Mouse (Mus musculus): Measurements from ENCODE around the gene Crtc3. TPM values are rescaled to one million over a fixed set of nuclear protein-coding genes. Genes with fewer than 3 reads are reported as not detected.

Crtc3 gene
- polyA plus RNA-seq, 1 experiment from 2014 or later = 15.5 TPM

GRCm38 (mm10) chr7:80696334-80696733 is 7.7 kb upstream of the Crtc3 start:
- H3K4me3 ChIP-seq (ENCODE audit: low read depth, low read length) = no peak overlapping the region
- no peak overlapping the region for H3K27ac ChIP-seq (ENCODE audit: low read depth, low read length)
- H3K4me2 ChIP-seq (ENCODE audit: low read depth, low read length, severe bottlenecking) = no peak overlapping the region
- DNase-seq (ENCODE audit: low spot score) (no peak), ATAC-seq (replicated peaks; ENCODE audit: low FRiP score) (no peak)
- H3K9me3 ChIP-seq (ENCODE audit: control insufficient read depth, low read length) = no peaks in the 10 kb centered on the region
- no peak overlapping the region for H3K9ac ChIP-seq (ENCODE audit: low read length)
- no peaks in the 10 kb centered on the region for H3K27me3 ChIP-seq (ENCODE audit: control insufficient read depth, insufficient read depth, low read length)
- no peaks in the 10 kb centered on the region for H3K4me1 ChIP-seq (replicated peaks; ENCODE audit: control insufficient read depth, insufficient read depth, low read length)
- 72% methylated on average over 1 of the region's 1 CpGs for WGBS
- H3K36me3 ChIP-seq (ENCODE audit: control insufficient read depth, insufficient read depth, low read length) = no peaks in the 10 kb centered on the region

- no peaks in the 10 kb centered on the region for H3K4me1 ChIP-seq (replicated peaks; ENCODE audit: control insufficient read depth, insufficient read depth, low read length)
- H3K27me3 ChIP-seq (ENCODE audit: control insufficient read depth, insufficient read depth, low read length) = no peaks in the 10 kb centered on the region
- H3K4me2 ChIP-seq (ENCODE audit: low read depth, low read length, severe bottlenecking) = no peak overlapping the region
- H3K9ac ChIP-seq (ENCODE audit: low read length) = no peak overlapping the region
- no peaks in the 10 kb centered on the region for H3K36me3 ChIP-seq (ENCODE audit: control insufficient read depth, insufficient read depth, low read length)
- H3K27ac ChIP-seq (ENCODE audit: low read depth, low read length) = no peak overlapping the region
- DNase-seq (ENCODE audit: low spot score) (no peak), ATAC-seq (replicated peaks; ENCODE audit: low FRiP score) (no peak)
- H3K9me3 ChIP-seq (ENCODE audit: control insufficient read depth, low read length) = no peaks in the 10 kb centered on the region
- WGBS = 91% methylated on average over 9 of the region's 9 CpGs
- H3K4me3 ChIP-seq (ENCODE audit: low read depth, low read length) = no peak overlapping the region
Measured at GRCm38 (mm10) chr7:80692472-80692871, 3.8 kb upstream of the Crtc3 start.

DNA sequence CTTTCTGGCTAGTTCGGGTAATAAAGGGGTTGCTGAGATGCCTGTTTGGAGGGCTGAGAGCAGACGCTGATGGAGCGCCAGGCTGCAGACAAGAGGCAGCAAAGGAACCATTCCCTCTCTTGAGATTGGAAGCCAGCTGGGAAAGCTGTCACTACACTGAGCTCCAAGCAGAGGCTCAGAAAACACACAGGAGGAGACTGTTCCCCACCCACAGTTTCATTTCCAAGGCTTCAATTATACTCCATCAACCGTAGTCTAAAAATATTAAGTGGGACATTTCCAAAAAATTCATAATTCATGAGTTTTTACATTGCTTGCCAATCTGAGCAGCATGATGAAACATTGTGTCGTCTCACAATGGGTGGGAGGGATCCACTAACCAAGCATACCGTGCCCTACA is 2.5 kb upstream of the Crtc3 start:
- DNase-seq (ENCODE audit: low spot score) = no peak
- H3K4me3 ChIP-seq (ENCODE audit: low read depth, low read length) = no peak overlapping the region
- no peak overlapping the region for H3K4me2 ChIP-seq (ENCODE audit: low read depth, low read length, severe bottlenecking)
- H3K9ac ChIP-seq (ENCODE audit: low read length) = no peak overlapping the region
- H3K27ac ChIP-seq (ENCODE audit: low read depth, low read length) = no peak overlapping the region
- no peaks in the 10 kb centered on the region for H3K27me3 ChIP-seq (ENCODE audit: control insufficient read depth, insufficient read depth, low read length)
- no peaks in the 10 kb centered on the region for H3K9me3 ChIP-seq (ENCODE audit: control insufficient read depth, low read length)
- no peaks in the 10 kb centered on the region for H3K36me3 ChIP-seq (ENCODE audit: control insufficient read depth, insufficient read depth, low read length)
- WGBS = 72% methylated on average over 6 of the region's 6 CpGs
- ATAC-seq (replicated peaks; ENCODE audit: low FRiP score) = no peak
- H3K4me1 ChIP-seq (replicated peaks; ENCODE audit: control insufficient read depth, insufficient read depth, low read length) = no peaks in the 10 kb centered on the region

- no peak for DNase-seq (ENCODE audit: low spot score)
- 23% methylated on average over 10 of the region's 10 CpGs for WGBS
- Histone ChIP-seq H3K27ac (ENCODE audit: low read depth, low read length) (peak overlapping the region; percentile 88), H3K4me2 (ENCODE audit: low read depth, low read length, severe bottlenecking) (peak overlapping the region; percentile 85), H3K9me3 (ENCODE audit: control insufficient read depth, low read length) (no peaks in the 10 kb centered on the region), H3K4me1 (replicated peaks; ENCODE audit: control insufficient read depth, insufficient read depth, low read length) (no peaks in the 10 kb centered on the region), H3K36me3 (ENCODE audit: control insufficient read depth, insufficient read depth, low read length) (no peaks in the 10 kb centered on the region), H3K27me3 (ENCODE audit: control insufficient read depth, insufficient read depth, low read length) (no peaks in the 10 kb centered on the region), H3K4me3 (ENCODE audit: low read depth, low read length) (peak overlapping the region; percentile 84), H3K9ac (ENCODE audit: low read length) (peak overlapping the region; percentile 94)
- no peak for ATAC-seq (replicated peaks; ENCODE audit: low FRiP score)
Measured at GRCm38 (mm10) chr7:80689221-80689591, 529 bp upstream of the Crtc3 start.

DNA sequence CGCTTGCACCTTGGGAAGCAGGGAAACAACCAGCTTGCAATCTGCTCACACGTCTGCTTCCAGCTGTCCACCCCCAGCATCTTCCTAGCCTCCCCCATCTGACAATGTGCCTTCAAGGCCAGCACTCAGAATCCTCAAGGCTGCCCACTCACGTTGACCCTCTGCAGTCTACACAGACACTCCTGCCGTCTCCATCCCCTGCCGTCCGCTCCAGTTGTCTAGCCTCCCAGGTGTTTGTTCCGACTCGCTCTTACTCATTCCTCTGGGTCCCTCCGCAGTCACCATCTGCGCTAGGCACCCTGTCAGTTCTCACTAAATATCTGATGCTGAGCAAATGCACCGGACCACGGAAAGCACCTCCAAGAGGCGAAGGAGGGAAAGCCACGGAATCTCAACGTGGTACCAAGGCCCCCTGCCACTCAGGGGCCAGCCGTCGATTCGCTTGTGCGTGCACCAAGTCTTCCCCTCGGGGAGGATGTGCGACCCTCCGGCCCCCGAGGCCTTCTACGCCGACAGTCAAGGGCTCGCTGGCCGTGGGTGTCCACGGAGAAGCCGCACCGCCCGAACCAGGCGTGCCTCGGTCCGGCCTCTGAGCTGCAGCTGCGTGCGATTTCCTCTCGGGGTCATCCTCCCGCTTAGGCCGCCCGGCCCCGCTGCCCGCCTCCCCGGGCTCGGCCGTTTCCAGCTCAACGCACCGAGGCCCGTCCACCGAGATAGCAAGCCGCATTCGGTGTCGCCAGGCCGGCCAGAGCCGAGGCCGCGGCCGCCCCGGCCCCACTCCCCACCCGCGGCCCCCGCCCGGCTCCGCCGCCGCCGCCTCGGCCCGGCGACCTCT is 739 bp downstream of the Crtc3 start:
- peak overlapping the region; percentile 85 for H3K4me2 ChIP-seq (ENCODE audit: low read depth, low read length, severe bottlenecking)
- no peaks in the 10 kb centered on the region for H3K9me3 ChIP-seq (ENCODE audit: control insufficient read depth, low read length)
- no peaks in the 10 kb centered on the region for H3K4me1 ChIP-seq (replicated peaks; ENCODE audit: control insufficient read depth, insufficient read depth, low read length)
- 1% methylated on average over 68 of the region's 69 CpGs for WGBS
- H3K27ac ChIP-seq (ENCODE audit: low read depth, low read length) = peak overlapping the region; percentile 88
- H3K36me3 ChIP-seq (ENCODE audit: control insufficient read depth, insufficient read depth, low read length) = no peaks in the 10 kb centered on the region
- H3K4me3 ChIP-seq (ENCODE audit: low read depth, low read length) = peak overlapping the region; percentile 84
- H3K27me3 ChIP-seq (ENCODE audit: control insufficient read depth, insufficient read depth, low read length) = no peaks in the 10 kb centered on the region
- peak; percentile 83 for DNase-seq (ENCODE audit: low spot score)
- ATAC-seq (replicated peaks; ENCODE audit: low FRiP score) = peak; percentile 57
- peak overlapping the region; percentile 94 for H3K9ac ChIP-seq (ENCODE audit: low read length)

DNA sequence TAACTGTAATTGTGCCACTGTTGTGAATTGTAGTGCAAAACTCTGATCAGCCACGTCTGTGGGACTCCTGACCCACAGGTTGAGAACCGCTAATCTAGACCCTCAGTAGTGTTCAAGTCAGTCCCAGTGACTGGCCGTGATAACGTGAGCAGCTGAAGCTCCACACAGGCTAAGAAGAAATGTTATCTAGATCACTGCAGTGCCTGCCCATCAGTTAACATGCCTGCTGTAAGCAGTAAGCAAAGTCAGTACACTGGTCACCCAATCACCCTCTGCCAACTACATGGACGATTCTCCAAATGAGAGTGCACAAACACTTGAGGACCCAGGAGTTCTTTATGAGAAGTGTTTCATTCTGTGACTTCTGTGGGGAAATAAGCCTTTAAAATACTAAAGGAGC is 3.0 kb downstream of the Crtc3 start:
- Histone ChIP-seq H3K4me3 (ENCODE audit: low read depth, low read length) (no peak overlapping the region), H3K4me1 (replicated peaks; ENCODE audit: control insufficient read depth, insufficient read depth, low read length) (no peaks in the 10 kb centered on the region), H3K9me3 (ENCODE audit: control insufficient read depth, low read length) (no peaks in the 10 kb centered on the region), H3K36me3 (ENCODE audit: control insufficient read depth, insufficient read depth, low read length) (no peaks in the 10 kb centered on the region), H3K9ac (ENCODE audit: low read length) (no peak overlapping the region), H3K27ac (ENCODE audit: low read depth, low read length) (no peak overlapping the region), H3K4me2 (ENCODE audit: low read depth, low read length, severe bottlenecking) (no peak overlapping the region), H3K27me3 (ENCODE audit: control insufficient read depth, insufficient read depth, low read length) (no peaks in the 10 kb centered on the region)
- ATAC-seq (replicated peaks; ENCODE audit: low FRiP score) (no peak), DNase-seq (ENCODE audit: low spot score) (no peak)
- WGBS = 83% methylated on average over 5 of the region's 5 CpGs

DNA sequence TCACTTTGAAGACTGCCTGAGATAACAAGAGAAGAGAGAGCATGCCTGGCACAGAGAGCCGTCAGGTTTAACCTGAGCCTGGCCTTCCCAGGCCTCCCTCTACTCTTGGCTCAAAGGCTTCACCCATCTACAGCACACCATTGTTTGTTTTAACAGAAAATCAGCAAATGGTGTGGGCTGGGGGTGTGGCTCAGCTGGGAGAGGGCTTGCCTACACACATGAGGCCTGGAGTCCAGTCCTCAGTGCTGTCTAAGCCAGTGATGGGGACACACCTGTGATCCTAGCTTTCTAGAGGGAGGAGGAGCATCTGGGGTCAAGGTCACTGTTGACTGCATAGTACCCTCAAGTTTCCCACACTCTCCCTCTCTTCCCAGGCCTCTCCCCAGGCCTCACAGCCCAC is 6.0 kb downstream of the Crtc3 start:
- DNase-seq (ENCODE audit: low spot score) = no peak
- Histone ChIP-seq H3K4me1 (replicated peaks; ENCODE audit: control insufficient read depth, insufficient read depth, low read length) (no peaks in the 10 kb centered on the region; the same call in 1 of the 2 replicates), H3K9ac (ENCODE audit: low read length) (no peak overlapping the region), H3K27me3 (ENCODE audit: control insufficient read depth, insufficient read depth, low read length) (no peaks in the 10 kb centered on the region), H3K36me3 (ENCODE audit: control insufficient read depth, insufficient read depth, low read length) (no peaks in the 10 kb centered on the region), H3K27ac (ENCODE audit: low read depth, low read length) (no peak overlapping the region), H3K9me3 (ENCODE audit: control insufficient read depth, low read length) (no peaks in the 10 kb centered on the region), H3K4me2 (ENCODE audit: low read depth, low read length, severe bottlenecking) (no peak overlapping the region), H3K4me3 (ENCODE audit: low read depth, low read length) (no peak overlapping the region)
- WGBS = 68% methylated on average over 1 of the region's 1 CpGs
- no peak for ATAC-seq (replicated peaks; ENCODE audit: low FRiP score)

DNA sequence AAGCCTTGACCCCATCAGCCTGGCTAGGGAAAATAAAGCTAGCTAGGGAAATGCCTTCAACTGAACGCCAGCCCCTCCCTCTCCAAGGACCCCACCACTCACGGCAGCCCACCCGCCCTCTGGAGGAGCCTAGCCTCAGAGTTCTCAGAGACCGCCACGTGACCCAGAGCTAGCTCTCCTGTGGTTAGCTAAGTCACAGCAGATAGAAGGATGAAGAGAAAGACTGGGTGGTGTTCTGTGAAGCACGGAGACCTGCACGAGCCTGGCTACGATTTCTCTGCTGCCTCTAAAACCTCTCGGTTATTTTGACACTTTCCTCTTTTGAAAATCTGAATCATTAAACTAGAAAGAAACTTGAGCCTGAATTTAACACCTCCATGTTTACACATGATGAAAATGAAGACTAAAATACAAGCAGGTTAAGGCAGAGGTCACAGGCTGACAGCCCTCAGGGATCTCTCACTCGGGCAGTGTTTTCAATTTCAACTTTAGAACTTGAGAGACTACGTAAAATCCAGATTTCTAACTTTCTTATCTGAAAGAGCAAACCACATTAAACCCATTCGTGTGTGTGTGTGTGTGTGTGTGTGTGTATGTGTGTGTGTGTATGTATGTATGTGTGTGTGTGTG is 8.3 kb downstream of the Crtc3 start:
- no peak overlapping the region for H3K27ac ChIP-seq (ENCODE audit: low read depth, low read length)

More for the DNA sequence above, 8.3 kb downstream of the Crtc3 start:
- no peak overlapping the region for H3K4me2 ChIP-seq (ENCODE audit: low read depth, low read length, severe bottlenecking)
- H3K27me3 ChIP-seq (ENCODE audit: control insufficient read depth, insufficient read depth, low read length) = no peaks in the 10 kb centered on the region
- ATAC-seq (replicated peaks; ENCODE audit: low FRiP score) = no peak
- H3K9me3 ChIP-seq (ENCODE audit: control insufficient read depth, low read length) = no peaks in the 10 kb centered on the region
- DNase-seq (ENCODE audit: low spot score) = peak; percentile 62
- WGBS = 29% methylated on average over 12 of the region's 12 CpGs
- H3K9ac ChIP-seq (ENCODE audit: low read length) = no peak overlapping the region
- H3K36me3 ChIP-seq (ENCODE audit: control insufficient read depth, insufficient read depth, low read length) = no peaks in the 10 kb centered on the region; the same call in 1 of the 2 replicates
- no peak overlapping the region for H3K4me3 ChIP-seq (ENCODE audit: low read depth, low read length)
- H3K4me1 ChIP-seq (replicated peaks; ENCODE audit: control insufficient read depth, insufficient read depth, low read length) = no peaks in the 10 kb centered on the region; the same call in 1 of the 2 replicates

Data from forebrain, embryonic 11.5 days (tissue).